Mouse (Mus musculus) hindbrain, embryonic 14.5 days (tissue): ENCODE measurements around the gene Nacad. TPM values are rescaled to one million over a fixed set of nuclear protein-coding genes. Genes with fewer than 3 reads are reported as not detected.

ENCODE experiments used
- ATAC-seq: fragments of 200-750 bp; cut with Nextera tagmentation; 2 replicates; pipeline ENCODE4 v1.8.0; 2017; ENCODE audit warnings: moderate number of reproducible peaks, mild to moderate bottlenecking, moderate TSS enrichment, moderate library complexity; ENCODE audit not compliant: low FRiP score
- DNase-seq: peaks from one replicate; pipeline ENCODE4 v3.0.0-alpha.2; 2015; ENCODE audit warnings: low spot score
- H3K27ac ChIP-seq: fragments of 300-500 bp; sonication (generic); 2 replicates; pipeline ENCODE4 v1.5.1; 2014; ENCODE audit warnings: mild to moderate bottlenecking, moderate library complexity
- H3K27me3 ChIP-seq: fragments of 300-500 bp; sonication (generic); 2 replicates; pipeline ENCODE4 v1.6.1; 2014; ENCODE audit warnings: mild to moderate bottlenecking, low read length, mixed read lengths; ENCODE audit not compliant: control insufficient read depth, insufficient read depth
- H3K36me3 ChIP-seq: fragments of 300-500 bp; sonication (generic); replicated peaks from 2 replicates; pipeline ENCODE4 v1.6.1; 2014; ENCODE audit not compliant: control insufficient read depth, insufficient read depth
- H3K4me1 ChIP-seq: fragments of 300-500 bp; sonication (generic); replicated peaks from 2 replicates; pipeline ENCODE4 v1.6.1; 2014; ENCODE audit warnings: antibody characterized with exemption, low read length, mixed read lengths; ENCODE audit not compliant: control insufficient read depth, insufficient read depth
- H3K4me2 ChIP-seq: fragments of 300-500 bp; sonication (generic); replicated peaks from 2 replicates; pipeline ENCODE4 v1.6.1; 2014; ENCODE audit warnings: mild to moderate bottlenecking, moderate library complexity
- H3K4me3 ChIP-seq: fragments of 300-500 bp; sonication (generic); replicated peaks from 2 replicates; pipeline ENCODE4 v1.5.1; 2014; ENCODE audit warnings: mild to moderate bottlenecking, low read length
- H3K9ac ChIP-seq: fragments of 300-500 bp; sonication (generic); 2 replicates; pipeline ENCODE4 v1.6.1; 2014
- H3K9me3 ChIP-seq: fragments of 300-500 bp; sonication (generic); 2 replicates; pipeline ENCODE4 v1.6.1; 2016; ENCODE audit warnings: low read length; ENCODE audit not compliant: control insufficient read depth
- WGBS: fragments of 180-500 bp; shearing (Covaris S2); extraction: QIAGEN DNeasy Blood & Tissue Kit; methylation state at CpG from one replicate; pipeline ENCODE4 v1.1.7; 2014; 5-methylcytosine and 5-hydroxymethylcytosine counted together
- polyA plus RNA-seq: library from polyadenylated mRNA; unstranded; fragments of >200 nt; fragmentation: Nextera tagmentation; extraction: Ambion mirVana; gene quantifications from 2 replicates; pipeline ENCODE4 v1.2.1, GENCODE M21; 2014

The Nacad gene
- polyA plus RNA-seq, 1 experiment from 2014 or later: 75.9 TPM

DNA sequence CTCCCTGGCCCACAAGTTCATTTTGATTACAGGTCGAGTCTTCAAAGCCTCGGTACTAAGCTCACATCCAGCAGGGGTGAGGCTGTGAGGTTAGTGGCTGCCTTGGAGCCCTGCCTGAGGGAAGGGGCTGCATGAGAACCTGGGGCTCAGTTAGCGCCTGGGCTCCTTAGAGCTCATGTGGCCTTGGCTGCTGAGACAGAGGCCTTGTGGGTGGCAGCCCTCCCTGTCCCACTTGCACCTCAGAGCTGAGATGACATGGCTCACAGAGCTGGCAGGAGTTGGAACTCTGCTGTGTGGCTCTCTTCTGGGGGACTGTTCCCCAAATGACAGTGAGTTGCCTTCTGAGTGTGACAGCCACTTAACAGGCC, 36.5 kb downstream of the Nacad start:
- no peaks in the 10 kb centered on the region for H3K27me3 ChIP-seq
- H3K27ac ChIP-seq: peak overlapping the region; percentile 77
- 0 out of 2 replicates have a peak, but pooled peaks have one; percentile 26 for ATAC-seq
- H3K4me1 ChIP-seq: peaks cover 20% of the 10 kb centered on the region
- H3K4me3 ChIP-seq: no peak overlapping the region
- no peak for DNase-seq
- no peaks in the 10 kb centered on the region for H3K9me3 ChIP-seq
- H3K4me2 ChIP-seq: no peak overlapping the region
- 53% methylated on average over 3 of the region's 3 CpGs for WGBS
- peaks cover 20% of the 10 kb centered on the region; the same call in 1 of the 2 replicates for H3K36me3 ChIP-seq
- H3K9ac ChIP-seq: no peak overlapping the region

DNA sequence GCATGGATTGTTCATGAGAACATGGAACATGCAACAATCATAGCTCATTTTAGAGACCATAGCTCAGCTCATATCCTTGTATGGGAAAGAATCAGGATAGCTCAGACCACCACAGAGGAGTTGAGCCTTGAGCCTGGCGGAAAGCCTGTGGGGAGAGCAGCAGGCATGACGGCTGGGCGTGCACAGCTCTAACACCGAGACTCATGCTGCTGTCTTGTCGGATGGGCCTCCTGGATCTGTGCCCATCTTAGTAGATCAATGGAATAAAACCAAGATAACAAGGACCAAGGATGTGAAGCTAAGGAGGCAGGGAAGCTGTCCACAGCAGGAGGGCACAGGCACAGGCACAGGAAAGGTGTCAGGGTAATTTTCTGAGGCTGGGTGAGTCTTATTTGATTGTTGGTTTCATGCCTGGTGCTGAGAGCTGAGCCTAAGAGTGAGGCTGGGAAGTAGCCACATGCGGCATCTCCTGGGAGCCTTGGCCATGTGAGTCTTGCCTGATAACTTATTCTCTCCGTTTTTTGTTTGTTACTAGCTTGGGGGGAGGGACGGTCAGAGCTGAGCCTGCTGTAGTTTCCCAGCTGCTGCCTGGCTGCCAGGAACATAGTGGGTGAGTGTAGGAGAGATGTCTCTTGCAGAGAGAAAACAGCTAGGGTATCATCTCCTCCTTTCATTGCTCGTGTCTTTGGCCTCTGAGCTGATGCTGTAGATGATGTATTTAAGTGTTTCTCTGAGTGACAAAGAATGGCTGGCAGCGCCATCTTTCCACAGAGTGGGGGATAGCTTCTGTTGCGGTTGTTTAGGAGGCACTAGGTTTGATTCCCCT, 37.1 kb downstream of the Nacad start:
- Histone ChIP-seq H3K4me1 (peaks cover 20% of the 10 kb centered on the region), H3K9me3 (no peaks in the 10 kb centered on the region), H3K27ac (peak overlapping the region; percentile 77), H3K36me3 (peaks cover 20% of the 10 kb centered on the region; the same call in 1 of the 2 replicates), H3K4me3 (no peak overlapping the region), H3K27me3 (no peaks in the 10 kb centered on the region), H3K9ac (peak overlapping the region; percentile 36), H3K4me2 (peak overlapping the region; percentile 19; the same call in 1 of the 2 replicates)
- WGBS: 41% methylated on average over 11 of the region's 11 CpGs
- DNase-seq (peak; percentile 33), ATAC-seq (0 out of 2 replicates have a peak, but pooled peaks have one; percentile 59)

DNA sequence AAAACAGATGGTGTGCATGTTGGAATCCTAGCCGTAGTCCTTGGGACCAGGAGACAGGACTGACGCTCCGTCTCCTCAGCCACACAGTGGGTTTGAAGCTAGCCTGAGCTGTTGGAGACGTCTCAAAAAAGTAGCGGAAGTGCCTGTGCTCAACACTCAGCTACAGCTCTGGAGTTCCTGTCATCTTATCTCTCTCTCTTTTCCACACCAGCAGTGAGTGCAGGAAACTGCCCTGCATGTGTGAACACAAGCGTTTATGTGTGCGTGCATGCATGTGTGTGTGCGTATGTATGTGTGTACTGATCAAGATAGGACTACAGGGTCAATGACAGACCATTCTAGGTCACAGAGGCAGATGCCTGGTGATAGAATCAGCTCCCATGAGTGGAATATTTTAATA, 37.9 kb downstream of the Nacad start:
- H3K9me3 ChIP-seq: no peaks in the 10 kb centered on the region
- H3K36me3 ChIP-seq: peaks cover 18% of the 10 kb centered on the region; the same call in 1 of the 2 replicates
- H3K4me3 ChIP-seq: no peak overlapping the region
- WGBS: 87% methylated on average over 8 of the region's 8 CpGs
- H3K4me1 ChIP-seq: peaks cover 20% of the 10 kb centered on the region
- H3K27me3 ChIP-seq: no peaks in the 10 kb centered on the region
- peak overlapping the region; percentile 77 for H3K27ac ChIP-seq
- DNase-seq (no peak), ATAC-seq (no peak)
- no peak overlapping the region; the same call in 1 of the 2 replicates for H3K9ac ChIP-seq
- H3K4me2 ChIP-seq: no peak overlapping the region

DNA sequence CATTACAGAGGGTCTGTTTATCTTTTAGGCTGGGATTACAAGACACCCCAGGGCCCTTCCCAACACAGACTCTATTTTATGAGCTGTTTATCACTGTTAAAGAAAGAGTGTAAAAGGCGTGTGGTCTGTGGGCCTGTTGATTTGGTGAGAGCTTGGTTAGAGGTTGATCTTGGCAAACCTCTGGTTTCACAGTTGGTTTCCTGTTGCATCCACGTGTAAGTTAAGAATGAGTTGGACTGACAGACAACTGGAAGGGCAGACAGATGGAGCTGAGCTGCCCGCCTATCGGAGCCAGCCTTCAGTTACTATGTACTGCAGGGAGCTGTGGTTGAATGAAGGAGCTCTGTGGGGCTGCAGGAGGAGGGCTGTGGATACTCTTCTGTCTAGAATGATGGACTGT, 39.4 kb downstream of the Nacad start:
- no peak for DNase-seq
- H3K4me2 ChIP-seq: no peak overlapping the region
- 95% methylated on average over 4 of the region's 4 CpGs for WGBS
- peaks cover 11% of the 10 kb centered on the region; the same call in 1 of the 2 replicates for H3K36me3 ChIP-seq
- H3K27me3 ChIP-seq: no peaks in the 10 kb centered on the region
- H3K9me3 ChIP-seq: no peaks in the 10 kb centered on the region
- H3K9ac ChIP-seq: no peak overlapping the region
- no peak overlapping the region for H3K27ac ChIP-seq
- no peak overlapping the region for H3K4me3 ChIP-seq
- H3K4me1 ChIP-seq: peaks cover 20% of the 10 kb centered on the region
- no peak for ATAC-seq

DNA sequence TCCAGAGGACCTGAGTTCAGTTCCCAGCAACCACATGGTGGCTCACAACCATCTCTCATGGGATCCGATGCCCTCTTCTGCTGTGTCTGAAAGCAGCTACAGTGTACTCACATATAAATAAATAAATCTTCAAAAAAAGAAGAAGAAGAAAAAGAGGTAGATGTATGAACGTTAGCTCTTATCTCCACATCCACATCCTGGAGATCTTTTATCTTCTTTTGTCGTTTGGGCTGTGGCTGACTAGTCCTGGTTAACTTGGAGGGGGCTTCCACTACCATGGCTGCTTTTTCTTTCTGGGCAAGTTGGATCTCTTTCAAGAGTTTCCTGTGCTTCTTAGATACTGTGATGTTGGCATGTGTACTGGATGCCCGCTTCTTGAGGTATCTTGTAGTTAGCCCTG, 42.7 kb downstream of the Nacad start:
- H3K36me3 ChIP-seq: no peaks in the 10 kb centered on the region
- no peak overlapping the region for H3K4me2 ChIP-seq
- no peak for DNase-seq
- no peak overlapping the region for H3K27ac ChIP-seq
- 92% methylated on average over 4 of the region's 4 CpGs for WGBS
- no peak overlapping the region for H3K9ac ChIP-seq
- H3K9me3 ChIP-seq: no peaks in the 10 kb centered on the region
- no peak for ATAC-seq
- no peak overlapping the region for H3K4me3 ChIP-seq
- peaks cover 6% of the 10 kb centered on the region; the same call in 1 of the 2 replicates for H3K4me1 ChIP-seq
- no peaks in the 10 kb centered on the region for H3K27me3 ChIP-seq

DNA sequence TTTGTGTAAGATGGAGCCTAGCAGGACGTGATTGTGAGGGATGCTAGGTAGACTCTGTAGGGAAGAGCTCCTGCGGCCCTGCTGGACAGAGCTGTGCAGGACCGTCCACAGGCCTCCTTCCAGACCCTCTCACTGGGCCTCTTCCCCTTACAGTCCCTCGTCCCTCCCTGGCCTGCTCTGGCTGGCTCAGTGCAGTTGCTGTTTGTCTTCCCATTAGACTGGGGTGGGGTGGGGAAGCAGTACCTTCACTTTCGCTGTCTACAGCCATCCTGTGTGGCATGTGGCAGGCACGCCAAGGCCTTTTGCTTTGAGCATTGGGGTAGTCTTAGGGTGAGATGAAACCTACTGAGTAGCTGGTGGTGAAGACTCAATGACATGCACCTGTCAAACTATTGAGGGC, 43.5 kb downstream of the Nacad start:
- Histone ChIP-seq H3K4me2 (no peak overlapping the region), H3K27ac (no peak overlapping the region)
- 86% methylated on average over 6 of the region's 6 CpGs for WGBS

DNA sequence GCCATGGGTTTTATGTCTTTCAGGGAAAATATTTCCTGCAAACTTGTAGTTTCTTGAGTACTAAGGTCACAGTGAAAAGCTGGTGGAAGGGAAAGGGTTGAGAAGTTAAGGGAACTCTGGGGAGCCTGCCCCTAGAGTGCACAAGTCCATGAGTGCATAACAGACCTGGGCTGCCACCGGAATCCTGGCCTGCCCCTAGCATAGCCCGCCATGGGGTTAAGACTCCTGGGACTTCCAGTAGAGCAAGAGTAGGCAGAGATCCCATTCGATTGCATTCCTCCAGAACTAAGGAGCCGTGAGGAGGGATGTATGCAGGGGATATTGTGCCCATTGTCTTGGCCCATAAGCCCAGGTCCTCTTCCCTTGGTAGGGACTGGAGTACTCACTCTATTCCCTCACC, 44.4 kb downstream of the Nacad start:
- no peak overlapping the region for H3K4me3 ChIP-seq
- H3K4me1 ChIP-seq: no peaks in the 10 kb centered on the region
- 90% methylated on average over 4 of the region's 4 CpGs for WGBS
- no peak for ATAC-seq
- no peaks in the 10 kb centered on the region for H3K9me3 ChIP-seq
- no peak overlapping the region for H3K4me2 ChIP-seq
- H3K36me3 ChIP-seq: no peaks in the 10 kb centered on the region
- no peak overlapping the region for H3K9ac ChIP-seq
- no peak for DNase-seq
- H3K27me3 ChIP-seq: no peaks in the 10 kb centered on the region
- H3K27ac ChIP-seq: no peak overlapping the region

More for the DNA sequence above, 43.5 kb downstream of the Nacad start:
- no peaks in the 10 kb centered on the region for H3K4me1 ChIP-seq
- H3K9ac ChIP-seq: no peak overlapping the region
- H3K4me3 ChIP-seq: no peak overlapping the region
- H3K36me3 ChIP-seq: no peaks in the 10 kb centered on the region
- H3K27me3 ChIP-seq: no peaks in the 10 kb centered on the region
- H3K9me3 ChIP-seq: no peaks in the 10 kb centered on the region
- DNase-seq (no peak), ATAC-seq (no peak)

DNA sequence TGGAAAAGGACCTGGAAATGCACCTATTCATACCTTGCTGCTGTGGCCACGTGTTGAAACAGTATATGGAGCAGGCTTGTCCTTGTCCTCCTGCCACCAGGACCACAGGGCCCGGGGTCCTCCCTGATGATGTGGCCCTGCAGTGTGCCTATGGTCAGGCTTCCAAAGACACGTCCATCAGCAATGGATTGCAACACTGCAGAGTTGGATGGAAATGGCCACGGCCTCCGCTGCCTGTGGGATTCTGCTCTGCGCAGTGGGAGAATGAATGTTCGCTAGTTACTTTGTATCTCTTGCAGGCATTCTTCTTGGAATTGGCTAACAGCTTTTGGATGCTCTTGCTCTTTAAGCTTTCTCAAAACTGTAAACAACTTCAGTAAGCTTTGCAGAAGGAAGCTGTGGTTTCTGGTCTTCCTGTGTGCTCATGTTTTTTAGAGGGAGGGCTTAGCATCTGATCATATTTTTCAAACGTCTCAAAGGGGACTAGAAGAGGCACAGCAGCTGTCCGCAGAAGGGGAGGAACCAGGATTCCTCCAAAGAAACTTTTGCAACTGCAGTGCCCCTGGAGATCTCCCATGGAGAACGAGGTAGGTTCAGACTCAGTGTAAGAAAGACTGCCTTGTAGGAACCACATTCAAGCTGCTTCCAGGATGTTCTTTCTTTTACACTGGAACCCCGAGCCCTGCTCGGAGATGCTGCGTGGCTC, 45.0 kb downstream of the Nacad start:
- H3K4me1 ChIP-seq: no peaks in the 10 kb centered on the region
- H3K27me3 ChIP-seq: no peaks in the 10 kb centered on the region
- H3K36me3 ChIP-seq: no peaks in the 10 kb centered on the region
- H3K9me3 ChIP-seq: no peaks in the 10 kb centered on the region
- no peak overlapping the region for H3K4me2 ChIP-seq
- DNase-seq (no peak), ATAC-seq (no peak)
- H3K9ac ChIP-seq: no peak overlapping the region
- no peak overlapping the region for H3K4me3 ChIP-seq
- H3K27ac ChIP-seq: no peak overlapping the region
- 91% methylated on average over 13 of the region's 13 CpGs for WGBS

DNA sequence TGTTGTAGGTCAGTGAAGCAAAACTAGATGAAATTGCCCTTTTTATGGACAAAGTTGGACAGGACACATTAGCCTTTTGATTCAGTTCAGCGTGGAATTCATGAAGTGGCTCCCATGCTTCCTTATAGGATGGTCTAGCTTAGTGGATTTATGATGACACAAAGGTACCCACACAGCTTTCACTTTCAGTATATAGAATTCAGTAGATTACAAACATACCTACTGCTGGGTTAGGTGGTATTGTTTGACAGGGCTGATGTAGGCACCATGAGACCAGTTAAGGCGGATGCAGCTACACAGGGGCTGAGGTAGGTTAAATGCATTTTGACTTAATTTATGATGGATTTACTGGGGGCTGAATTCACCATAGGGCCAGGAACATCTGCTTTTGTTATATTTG, 45.9 kb downstream of the Nacad start:
- H3K27me3 ChIP-seq: no peaks in the 10 kb centered on the region
- ATAC-seq (no peak), DNase-seq (no peak)
- H3K9me3 ChIP-seq: no peaks in the 10 kb centered on the region
- H3K36me3 ChIP-seq: no peaks in the 10 kb centered on the region
- H3K9ac ChIP-seq: no peak overlapping the region
- no peaks in the 10 kb centered on the region for H3K4me1 ChIP-seq
- no peak overlapping the region for H3K4me2 ChIP-seq
- no peak overlapping the region for H3K27ac ChIP-seq
- WGBS: 95% methylated on average over 2 of the region's 2 CpGs
- H3K4me3 ChIP-seq: no peak overlapping the region
